7 mouse cellular contexts compared by ENCODE assay signal in genomic region chr16:50799145-50799794, GRCm38 (mm10).
DNase-seq lines count a peak whose midpoint lies in the region; ATAC-seq and TF ChIP-seq lines count a peak whose summit lies in the region.

No protein-coding gene starts in this region.

- TF ChIP-seq CTCF in E14TG2a.4 (conservative IDR thresholded peaks at IDR 0.05; ENCODE audit: low read length) (peak; percentile 33; the same call in 1 of the 2 replicates), Patski (IDR thresholded peaks at IDR 0.05) (peak; percentile 71)

- CTCF ChIA-PET in Patski (lab: Charles Lee) = interaction anchor here (0.8 to 1.1 kb wide), 2 partner anchors 10 to 12 kb away, joined by 3 read pairs; no protein-coding TSS in a partner anchor

- no peak for ATAC-seq in Patski
- ATAC-seq in common myeloid progenitor, adult 5-6 weeks (replicated peaks; ENCODE audit: low read depth, poor library complexity, severe bottlenecking) = peak; percentile 88; the same call in 1 of the 2 replicates

- in situ Hi-C loops in Patski (cut with MboI; ENCODE audit: low pct_unique_long_range_greater_than_20kb) = no loop called here

- H3K9me3 ChIP-seq in E14TG2a.4 (ENCODE audit: low read length) = no peaks in the 10 kb centered on the region

- no peak overlapping the region for H3K4me3 ChIP-seq in E14TG2a.4 (replicated peaks; ENCODE audit: low read length)

- no peak for DNase-seq in Patski (ENCODE audit: low read depth, low spot score)
- DNase-seq in heart, postnatal 36 days = peak; percentile 44 to 53
- DNase-seq in layer of hippocampus, adult 8-10 months (ENCODE audit: low spot score in 2 of 2) = peak; percentile 35 to 62
- peak; percentile 51 for DNase-seq in lung, postnatal 36 days
- DNase-seq in right cerebral cortex, postnatal 4 days = peak; percentile 86

- H3K4me1 ChIP-seq in E14TG2a.4 (replicated peaks; ENCODE audit: low read depth, low read length) = no peaks in the 10 kb centered on the region

- POLR2A ChIA-PET in Patski (lab: Charles Lee) = no interaction called here

- no peaks in the 10 kb centered on the region for H3K36me3 ChIP-seq in E14TG2a.4 (ENCODE audit: insufficient read depth, low read length)

- intact Hi-C loops in heart, postnatal 36 days (cut with DNase I) = no loop called here

- H3K27me3 ChIP-seq in E14TG2a.4 (ENCODE audit: insufficient read depth, low read length) = no peaks in the 10 kb centered on the region
- peaks cover 34% of the 10 kb centered on the region for H3K27me3 ChIP-seq in Patski
